Mouse (Mus musculus): ENCODE results near the gene Sik3. TPM values are rescaled to one million over a fixed set of nuclear protein-coding genes. Genes with fewer than 3 reads are reported as not detected.
A peak's percentile ranks its signal among the peaks of the same experiment; 100 is the strongest.
"Not testable (repeated sequence)": the region's sequence is repeated elsewhere in the genome, so short reads cannot be mapped to it uniquely, and the experiment has no call there.

Gene Sik3
- polyA plus RNA-seq, 1 experiment from 2014 or later, result 10.1 TPM

- no peak for ATAC-seq (replicated peaks; ENCODE audit: insufficient number of reproducible peaks, low FRiP score, low TSS enrichment)
- no peak overlapping the region for H3K9ac ChIP-seq (ENCODE audit: low read depth, low read length)
- H3K9me3 ChIP-seq (replicated peaks; ENCODE audit: control insufficient read depth, low read length), result no peaks in the 10 kb centered on the region
- no peaks in the 10 kb centered on the region for H3K36me3 ChIP-seq (ENCODE audit: control insufficient read depth, insufficient read depth, low read length)
- 56% methylated on average over 4 of the region's 4 CpGs for WGBS (ENCODE audit: insufficient replicate concordance)
- H3K4me1 ChIP-seq (ENCODE audit: control insufficient read depth, insufficient read depth, low read length), result no peaks in the 10 kb centered on the region; the same call in 1 of the 2 replicates
- H3K27me3 ChIP-seq (ENCODE audit: control insufficient read depth, insufficient read depth, low read length), result no peaks in the 10 kb centered on the region
- no peak overlapping the region for H3K4me3 ChIP-seq (ENCODE audit: low read depth, low read length)
- H3K4me2 ChIP-seq, result no peak overlapping the region
- H3K27ac ChIP-seq (ENCODE audit: low read depth, low read length), result no peak overlapping the region
These were observed 77.4 kb downstream of the Sik3 start for GRCm38 (mm10) chr9:46090066-46090465.

GRCm38 (mm10) chr9:46091157-46091556 is 78.5 kb downstream of the Sik3 start:
- H3K9me3 ChIP-seq (replicated peaks; ENCODE audit: control insufficient read depth, low read length); H3K4me2 ChIP-seq; H3K4me3 ChIP-seq (ENCODE audit: low read depth, low read length); H3K4me1 ChIP-seq (ENCODE audit: control insufficient read depth, insufficient read depth, low read length); H3K36me3 ChIP-seq (ENCODE audit: control insufficient read depth, insufficient read depth, low read length); H3K9ac ChIP-seq (ENCODE audit: low read depth, low read length); ATAC-seq (replicated peaks; ENCODE audit: insufficient number of reproducible peaks, low FRiP score, low TSS enrichment); H3K27me3 ChIP-seq (ENCODE audit: control insufficient read depth, insufficient read depth, low read length); H3K27ac ChIP-seq (ENCODE audit: low read depth, low read length): not testable (repeated sequence)
- WGBS (ENCODE audit: insufficient replicate concordance), result 65% methylated on average over 1 of the region's 1 CpGs

GRCm38 (mm10) chr9:46092633-46093032 is 80.0 kb downstream of the Sik3 start:
- H3K27ac ChIP-seq (ENCODE audit: low read depth, low read length), result no peak overlapping the region
- 0 out of 2 replicates have a peak overlapping the region, but pooled peaks have one; percentile 10 for H3K9ac ChIP-seq (ENCODE audit: low read depth, low read length)
- no peaks in the 10 kb centered on the region for H3K27me3 ChIP-seq (ENCODE audit: control insufficient read depth, insufficient read depth, low read length)
- H3K36me3 ChIP-seq (ENCODE audit: control insufficient read depth, insufficient read depth, low read length), result no peaks in the 10 kb centered on the region
- no peaks in the 10 kb centered on the region; the same call in none of the 2 replicates for H3K4me1 ChIP-seq (ENCODE audit: control insufficient read depth, insufficient read depth, low read length)
- no peak for ATAC-seq (replicated peaks; ENCODE audit: insufficient number of reproducible peaks, low FRiP score, low TSS enrichment)
- 74% methylated on average over 6 of the region's 6 CpGs for WGBS (ENCODE audit: insufficient replicate concordance)
- H3K4me2 ChIP-seq, result no peak overlapping the region
- no peaks in the 10 kb centered on the region for H3K9me3 ChIP-seq (replicated peaks; ENCODE audit: control insufficient read depth, low read length)
- H3K4me3 ChIP-seq (ENCODE audit: low read depth, low read length), result no peak overlapping the region

- Histone ChIP-seq H3K4me2 (no peak overlapping the region), H3K4me3 (ENCODE audit: low read depth, low read length) (no peak overlapping the region), H3K4me1 (ENCODE audit: control insufficient read depth, insufficient read depth, low read length) (peaks cover 7% of the 10 kb centered on the region), H3K36me3 (ENCODE audit: control insufficient read depth, insufficient read depth, low read length) (no peaks in the 10 kb centered on the region), H3K27ac (ENCODE audit: low read depth, low read length) (no peak overlapping the region), H3K9ac (ENCODE audit: low read depth, low read length) (no peak overlapping the region), H3K27me3 (ENCODE audit: control insufficient read depth, insufficient read depth, low read length) (no peaks in the 10 kb centered on the region), H3K9me3 (replicated peaks; ENCODE audit: control insufficient read depth, low read length) (no peaks in the 10 kb centered on the region)
- 62% methylated on average over 15 of the region's 15 CpGs for WGBS (ENCODE audit: insufficient replicate concordance)
- no peak for ATAC-seq (replicated peaks; ENCODE audit: insufficient number of reproducible peaks, low FRiP score, low TSS enrichment)
These were observed 85.9 kb downstream of the Sik3 start for GRCm38 (mm10) chr9:46098360-46098985.

GRCm38 (mm10) chr9:46099107-46099506 is 86.5 kb downstream of the Sik3 start:
- H3K27ac ChIP-seq (ENCODE audit: low read depth, low read length), result no peak overlapping the region
- H3K4me2 ChIP-seq, result no peak overlapping the region
- H3K9ac ChIP-seq (ENCODE audit: low read depth, low read length), result no peak overlapping the region
- H3K4me1 ChIP-seq (ENCODE audit: control insufficient read depth, insufficient read depth, low read length), result peaks cover 7% of the 10 kb centered on the region
- H3K9me3 ChIP-seq (replicated peaks; ENCODE audit: control insufficient read depth, low read length), result no peaks in the 10 kb centered on the region
- ATAC-seq (replicated peaks; ENCODE audit: insufficient number of reproducible peaks, low FRiP score, low TSS enrichment), result no peak
- 80% methylated on average over 5 of the region's 5 CpGs for WGBS (ENCODE audit: insufficient replicate concordance)
- H3K27me3 ChIP-seq (ENCODE audit: control insufficient read depth, insufficient read depth, low read length), result no peaks in the 10 kb centered on the region
- H3K4me3 ChIP-seq (ENCODE audit: low read depth, low read length), result no peak overlapping the region
- no peaks in the 10 kb centered on the region for H3K36me3 ChIP-seq (ENCODE audit: control insufficient read depth, insufficient read depth, low read length)

- 83% methylated on average over 7 of the region's 7 CpGs for WGBS (ENCODE audit: insufficient replicate concordance)
- H3K27me3 ChIP-seq (ENCODE audit: control insufficient read depth, insufficient read depth, low read length), result no peaks in the 10 kb centered on the region
- no peak overlapping the region for H3K4me3 ChIP-seq (ENCODE audit: low read depth, low read length)
- no peak overlapping the region for H3K4me2 ChIP-seq
- no peaks in the 10 kb centered on the region for H3K9me3 ChIP-seq (replicated peaks; ENCODE audit: control insufficient read depth, low read length)
- H3K36me3 ChIP-seq (ENCODE audit: control insufficient read depth, insufficient read depth, low read length), result no peaks in the 10 kb centered on the region
- H3K4me1 ChIP-seq (ENCODE audit: control insufficient read depth, insufficient read depth, low read length), result peaks cover 3% of the 10 kb centered on the region
- H3K27ac ChIP-seq (ENCODE audit: low read depth, low read length), result no peak overlapping the region
- ATAC-seq (replicated peaks; ENCODE audit: insufficient number of reproducible peaks, low FRiP score, low TSS enrichment), result no peak
- no peak overlapping the region for H3K9ac ChIP-seq (ENCODE audit: low read depth, low read length)
These were observed 90.5 kb downstream of the Sik3 start for GRCm38 (mm10) chr9:46103154-46103553.

- H3K27ac ChIP-seq (ENCODE audit: low read depth, low read length), result no peak overlapping the region
- no peaks in the 10 kb centered on the region for H3K27me3 ChIP-seq (ENCODE audit: control insufficient read depth, insufficient read depth, low read length)
- no peak overlapping the region for H3K4me2 ChIP-seq
- peaks cover 9% of the 10 kb centered on the region for H3K4me1 ChIP-seq (ENCODE audit: control insufficient read depth, insufficient read depth, low read length)
- no peaks in the 10 kb centered on the region for H3K9me3 ChIP-seq (replicated peaks; ENCODE audit: control insufficient read depth, low read length)
- no peaks in the 10 kb centered on the region for H3K36me3 ChIP-seq (ENCODE audit: control insufficient read depth, insufficient read depth, low read length)
- no peak overlapping the region for H3K4me3 ChIP-seq (ENCODE audit: low read depth, low read length)
- no peak for ATAC-seq (replicated peaks; ENCODE audit: insufficient number of reproducible peaks, low FRiP score, low TSS enrichment)
- no peak overlapping the region for H3K9ac ChIP-seq (ENCODE audit: low read depth, low read length)
- 77% methylated on average over 9 of the region's 9 CpGs for WGBS (ENCODE audit: insufficient replicate concordance)
These were observed 93.5 kb downstream of the Sik3 start for GRCm38 (mm10) chr9:46106105-46106504.

- Histone ChIP-seq H3K27ac (ENCODE audit: low read depth, low read length) (peak overlapping the region; percentile 24; the same call in 1 of the 2 replicates), H3K4me1 (ENCODE audit: control insufficient read depth, insufficient read depth, low read length) (peaks cover 24% of the 10 kb centered on the region), H3K9ac (ENCODE audit: low read depth, low read length) (no peak overlapping the region), H3K27me3 (ENCODE audit: control insufficient read depth, insufficient read depth, low read length) (no peaks in the 10 kb centered on the region), H3K9me3 (replicated peaks; ENCODE audit: control insufficient read depth, low read length) (no peaks in the 10 kb centered on the region), H3K4me2 (peak overlapping the region; percentile 10; the same call in 1 of the 2 replicates), H3K4me3 (ENCODE audit: low read depth, low read length) (no peak overlapping the region), H3K36me3 (ENCODE audit: control insufficient read depth, insufficient read depth, low read length) (no peaks in the 10 kb centered on the region)
- WGBS (ENCODE audit: insufficient replicate concordance), result 30% methylated on average over 7 of the region's 7 CpGs
- ATAC-seq (replicated peaks; ENCODE audit: insufficient number of reproducible peaks, low FRiP score, low TSS enrichment), result no peak
These were observed 98.0 kb downstream of the Sik3 start for GRCm38 (mm10) chr9:46110648-46111047.

GRCm38 (mm10) chr9:46111334-46111733 is 98.7 kb downstream of the Sik3 start:
- no peaks in the 10 kb centered on the region for H3K27me3 ChIP-seq (ENCODE audit: control insufficient read depth, insufficient read depth, low read length)
- no peaks in the 10 kb centered on the region for H3K9me3 ChIP-seq (replicated peaks; ENCODE audit: control insufficient read depth, low read length)
- peaks cover 28% of the 10 kb centered on the region for H3K4me1 ChIP-seq (ENCODE audit: control insufficient read depth, insufficient read depth, low read length)
- no peak overlapping the region for H3K4me3 ChIP-seq (ENCODE audit: low read depth, low read length)
- no peak for ATAC-seq (replicated peaks; ENCODE audit: insufficient number of reproducible peaks, low FRiP score, low TSS enrichment)
- H3K27ac ChIP-seq (ENCODE audit: low read depth, low read length), result peak overlapping the region; percentile 24; the same call in 1 of the 2 replicates
- H3K9ac ChIP-seq (ENCODE audit: low read depth, low read length), result no peak overlapping the region
- no peak overlapping the region for H3K4me2 ChIP-seq
- H3K36me3 ChIP-seq (ENCODE audit: control insufficient read depth, insufficient read depth, low read length), result no peaks in the 10 kb centered on the region
